Mouse (Mus musculus): ENCODE results near the gene Iqub. TPM values are rescaled to one million over a fixed set of nuclear protein-coding genes. Genes with fewer than 3 reads are reported as not detected.

Iqub gene
- 0.20 and 0.26 TPM in 2 replicates for polyA plus RNA-seq (2016; fragmentation: Nextera tagmentation; extraction: Ambion mirVana)

DNA sequence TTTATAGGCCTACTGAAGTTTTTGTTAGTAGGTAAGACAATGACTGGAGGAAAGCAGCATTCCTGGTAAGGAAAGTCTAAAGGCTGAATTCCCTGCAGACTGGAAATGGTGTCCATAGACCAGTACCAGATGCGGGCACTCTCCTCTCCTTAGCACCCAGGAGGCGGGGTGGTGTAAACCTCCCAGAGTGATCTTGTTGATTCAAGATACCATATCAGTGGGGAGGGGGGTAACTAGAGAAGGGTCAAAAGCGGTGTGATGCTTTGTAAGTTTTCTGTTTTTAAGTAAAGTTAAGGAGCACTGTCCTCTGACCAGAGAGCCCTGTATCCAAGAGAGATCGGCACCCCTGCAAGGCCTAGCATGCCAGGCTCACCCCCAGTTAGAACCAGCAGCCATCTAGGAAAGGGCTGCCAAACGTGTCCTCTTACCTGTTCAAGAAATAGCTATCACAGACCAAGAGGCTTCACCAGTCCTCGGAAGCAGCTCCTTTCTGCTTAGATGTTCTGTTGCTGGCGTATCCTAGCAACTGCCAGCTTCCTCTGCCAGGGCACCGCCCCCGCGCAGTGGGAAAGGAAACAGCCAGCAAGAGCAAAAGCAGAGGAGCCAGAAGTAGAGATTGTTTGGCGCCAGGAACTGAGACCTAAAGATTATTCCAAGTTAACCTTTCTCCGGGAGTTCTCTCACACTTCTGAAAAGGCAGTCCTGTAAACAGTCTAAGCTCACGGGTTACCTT is at the start of gene Iqub:
Iqub (minus strand) TSS at position 516 of the 733 bp plus-strand sequence.
- 0 out of 2 replicates have a peak within 1 kb of the TSS, but pooled peaks have one; percentile 1 for H3K4me3 ChIP-seq
- 24% methylated on average over 13 of the region's 13 CpGs for WGBS
- no peaks in the 10 kb centered on the region for H3K27me3 ChIP-seq (replicated peaks; ENCODE audit: low read depth, poor library complexity, severe bottlenecking)
- H3K9me3 ChIP-seq = no peaks in the 10 kb centered on the region
- peak; percentile 66 for DNase-seq (ENCODE audit: low spot score)
- H3K27ac ChIP-seq (replicated peaks) = no peak within 1 kb of the TSS; the same call in 1 of the 2 replicates
- peaks cover 8% of the 10 kb centered on the region for H3K4me1 ChIP-seq
- peaks cover 21% of the 10 kb centered on the region for H3K36me3 ChIP-seq (replicated peaks)

DNA sequence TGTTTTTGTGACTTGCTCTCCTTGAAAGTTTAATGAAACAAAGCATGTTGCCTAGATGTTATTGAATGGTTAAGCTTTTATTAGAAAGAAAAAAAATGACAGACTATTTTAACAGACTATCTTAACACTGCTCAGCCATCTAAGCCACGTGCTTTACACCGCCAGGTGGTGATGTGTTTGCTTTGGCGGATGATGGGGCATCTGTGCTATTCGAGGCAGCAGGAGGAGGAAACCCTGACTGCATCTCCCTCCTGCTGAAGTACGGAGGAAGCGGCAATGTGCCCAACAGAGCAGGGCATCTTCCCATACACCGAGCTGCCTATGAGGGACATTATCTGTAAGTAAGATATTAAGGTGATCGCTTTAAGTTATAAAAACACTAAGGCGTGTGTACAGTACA is 49.2 kb upstream of the Iqub start:
- DNase-seq (ENCODE audit: low spot score) = no peak
- Histone ChIP-seq H3K27me3 (replicated peaks; ENCODE audit: low read depth, poor library complexity, severe bottlenecking) (no peaks in the 10 kb centered on the region), H3K36me3 (replicated peaks) (no peaks in the 10 kb centered on the region), H3K4me3 (no peak overlapping the region), H3K27ac (replicated peaks) (no peak overlapping the region), H3K9me3 (no peaks in the 10 kb centered on the region), H3K4me1 (no peaks in the 10 kb centered on the region)
- WGBS = 81% methylated on average over 9 of the region's 9 CpGs

DNA sequence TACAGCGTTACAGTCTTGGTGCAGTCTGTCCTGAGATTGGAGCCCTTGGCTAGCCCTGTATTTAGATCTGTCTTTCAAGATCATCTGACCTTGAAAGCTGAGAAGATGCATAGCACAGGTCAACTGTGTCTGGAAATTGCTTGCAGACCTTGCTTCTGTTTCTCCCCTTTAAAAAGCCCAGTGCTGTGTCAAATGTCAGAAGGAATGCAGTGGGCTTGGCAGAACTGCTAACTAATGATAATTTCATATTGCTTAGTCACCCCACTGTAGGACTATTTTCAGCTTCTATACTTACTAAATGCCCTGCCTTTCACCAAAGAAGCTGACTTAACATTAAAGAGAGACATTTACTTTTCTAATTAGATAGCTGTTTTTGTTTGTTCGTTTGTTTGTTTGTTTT is 40.6 kb upstream of the Iqub start:
- 57% methylated on average over 2 of the region's 2 CpGs for WGBS
- H3K36me3 ChIP-seq (replicated peaks) = no peaks in the 10 kb centered on the region
- peak; percentile 38 for DNase-seq (ENCODE audit: low spot score)

DNA sequence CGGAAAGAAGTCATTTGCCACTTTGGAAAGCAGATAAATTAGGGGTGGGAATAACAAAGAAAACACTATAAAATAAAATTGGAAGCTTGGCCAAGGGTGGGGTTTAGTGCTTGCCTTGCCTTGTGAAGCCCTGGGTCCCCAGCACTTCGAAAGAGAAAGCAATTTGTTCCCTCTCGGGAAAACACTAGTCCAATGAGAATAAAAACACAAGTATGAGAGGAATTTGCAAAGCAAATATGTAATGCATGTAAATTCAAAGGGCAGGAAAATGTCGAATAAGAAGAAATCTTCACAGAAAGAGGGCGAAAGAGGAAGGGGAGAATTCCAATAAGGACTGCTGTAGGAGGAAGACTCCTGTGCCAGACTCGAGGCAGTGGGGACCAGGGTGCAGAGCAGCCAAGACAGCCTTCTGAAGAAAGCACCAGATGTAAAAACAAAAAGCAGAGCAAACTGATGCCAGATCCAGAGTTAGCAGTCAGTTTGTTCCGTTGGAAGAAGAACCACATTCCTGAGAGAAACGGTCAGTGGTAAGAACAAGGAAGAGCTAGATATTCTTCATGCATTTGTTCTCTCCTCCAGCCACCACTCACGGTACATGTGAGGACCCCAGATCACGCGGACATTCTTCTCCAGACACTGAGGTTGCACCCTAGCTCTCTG is 39.7 kb upstream of the Iqub start:
- 71% methylated on average over 11 of the region's 11 CpGs for WGBS
- Histone ChIP-seq H3K36me3 (replicated peaks) (no peaks in the 10 kb centered on the region), H3K27ac (replicated peaks) (no peak overlapping the region), H3K4me3 (no peak overlapping the region), H3K4me1 (peaks cover 18% of the 10 kb centered on the region), H3K27me3 (replicated peaks; ENCODE audit: low read depth, poor library complexity, severe bottlenecking) (no peaks in the 10 kb centered on the region), H3K9me3 (no peaks in the 10 kb centered on the region)
- no peak for DNase-seq (ENCODE audit: low spot score)

More for the DNA sequence above, 40.6 kb upstream of the Iqub start:
- Histone ChIP-seq H3K4me3 (no peak overlapping the region), H3K27me3 (replicated peaks; ENCODE audit: low read depth, poor library complexity, severe bottlenecking) (no peaks in the 10 kb centered on the region), H3K27ac (replicated peaks) (no peak overlapping the region), H3K4me1 (peaks cover 18% of the 10 kb centered on the region), H3K9me3 (no peaks in the 10 kb centered on the region)

DNA sequence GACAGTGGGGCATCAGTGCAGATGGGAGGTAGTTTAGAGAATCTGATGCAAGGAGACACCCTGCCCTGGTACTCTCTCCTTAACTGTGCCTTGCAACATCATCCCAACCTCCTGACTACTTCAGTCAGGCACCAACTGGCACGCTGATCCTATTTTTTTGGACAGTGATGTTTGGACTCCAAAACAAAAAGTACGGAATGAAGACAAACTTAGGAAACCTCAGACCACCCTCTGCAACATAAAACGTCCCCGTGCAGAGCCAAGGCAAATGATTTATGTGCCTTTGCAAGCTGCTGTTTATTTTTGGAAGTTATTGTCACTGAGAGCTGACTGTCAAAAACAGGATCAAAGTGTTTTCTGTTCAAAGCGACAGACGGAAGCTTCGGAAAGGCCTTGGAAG is 37.2 kb upstream of the Iqub start:
- 80% methylated on average over 7 of the region's 7 CpGs for WGBS
- no peak overlapping the region for H3K4me3 ChIP-seq

DNA sequence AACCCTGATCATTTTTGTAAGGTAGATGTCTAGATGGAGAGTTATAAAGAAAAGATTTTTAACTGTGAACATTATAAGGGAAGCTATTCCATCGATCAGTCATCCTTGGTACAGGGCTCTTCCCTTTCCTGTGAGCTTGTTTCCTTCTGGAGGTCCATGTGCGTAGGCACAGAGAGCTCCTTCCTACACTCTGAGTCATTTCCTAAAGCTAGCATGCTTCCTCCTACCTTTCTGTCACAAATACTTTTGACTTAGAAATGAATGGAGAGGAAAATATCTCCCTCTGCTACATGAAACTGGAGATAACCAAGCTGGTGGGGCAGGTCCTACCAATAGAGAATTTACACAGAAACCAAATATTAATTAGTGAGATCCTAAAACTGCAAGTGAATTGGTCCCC is 34.9 kb upstream of the Iqub start:
- no peak for DNase-seq (ENCODE audit: low spot score)
- H3K27me3 ChIP-seq (replicated peaks; ENCODE audit: low read depth, poor library complexity, severe bottlenecking) = no peaks in the 10 kb centered on the region
- H3K4me1 ChIP-seq = peaks cover 5% of the 10 kb centered on the region
- no peaks in the 10 kb centered on the region for H3K9me3 ChIP-seq
- H3K4me3 ChIP-seq = no peak overlapping the region
- H3K36me3 ChIP-seq (replicated peaks) = no peaks in the 10 kb centered on the region
- 83% methylated on average over 2 of the region's 2 CpGs for WGBS
- H3K27ac ChIP-seq (replicated peaks) = no peak overlapping the region

More for the DNA sequence above, 37.2 kb upstream of the Iqub start:
- no peaks in the 10 kb centered on the region for H3K36me3 ChIP-seq (replicated peaks)
- no peak for DNase-seq (ENCODE audit: low spot score)
- H3K27me3 ChIP-seq (replicated peaks; ENCODE audit: low read depth, poor library complexity, severe bottlenecking) = no peaks in the 10 kb centered on the region
- H3K9me3 ChIP-seq = no peaks in the 10 kb centered on the region
- peaks cover 18% of the 10 kb centered on the region for H3K4me1 ChIP-seq
- no peak overlapping the region for H3K27ac ChIP-seq (replicated peaks)

DNA sequence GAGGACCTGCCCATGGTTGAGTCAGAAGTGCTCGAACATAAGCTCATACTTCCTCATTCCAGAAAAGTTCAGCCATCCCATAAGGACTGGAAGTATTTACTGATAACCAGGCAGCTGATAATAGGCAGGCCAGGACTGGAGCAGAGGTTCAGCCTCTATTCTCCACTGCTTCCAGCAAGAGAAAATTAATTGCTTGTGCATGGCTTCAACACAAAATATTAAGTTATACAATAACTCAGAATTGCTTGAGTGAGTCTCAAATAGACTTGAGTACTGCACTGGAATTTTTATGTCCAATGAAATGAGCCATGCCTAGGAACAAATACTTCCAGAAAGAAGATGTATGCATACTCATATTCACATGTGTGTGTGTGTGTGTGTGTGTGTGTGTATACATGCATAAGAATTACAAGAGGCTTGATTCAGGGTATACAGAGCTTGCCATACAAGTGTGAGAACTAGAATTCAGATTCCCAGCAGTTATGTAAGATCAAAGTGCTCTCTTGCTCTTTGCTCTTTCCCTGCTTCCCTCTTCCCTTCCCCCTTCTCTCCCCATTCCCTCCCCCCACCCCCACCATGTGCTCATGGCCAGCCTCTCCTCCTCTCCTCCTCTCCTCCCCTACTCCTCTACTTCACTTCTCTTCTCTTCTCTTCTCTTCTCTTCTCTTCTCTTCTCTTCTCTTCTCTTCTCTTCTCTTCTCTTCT is 32.0 kb upstream of the Iqub start:
- Histone ChIP-seq H3K9me3 (no peaks in the 10 kb centered on the region), H3K27me3 (replicated peaks; ENCODE audit: low read depth, poor library complexity, severe bottlenecking) (no peaks in the 10 kb centered on the region), H3K4me1 (no peaks in the 10 kb centered on the region), H3K27ac (replicated peaks) (no peak overlapping the region), H3K4me3 (no peak overlapping the region), H3K36me3 (replicated peaks) (no peaks in the 10 kb centered on the region)
- no peak for DNase-seq (ENCODE audit: low spot score)
- WGBS = 82% methylated on average over 1 of the region's 1 CpGs

DNA sequence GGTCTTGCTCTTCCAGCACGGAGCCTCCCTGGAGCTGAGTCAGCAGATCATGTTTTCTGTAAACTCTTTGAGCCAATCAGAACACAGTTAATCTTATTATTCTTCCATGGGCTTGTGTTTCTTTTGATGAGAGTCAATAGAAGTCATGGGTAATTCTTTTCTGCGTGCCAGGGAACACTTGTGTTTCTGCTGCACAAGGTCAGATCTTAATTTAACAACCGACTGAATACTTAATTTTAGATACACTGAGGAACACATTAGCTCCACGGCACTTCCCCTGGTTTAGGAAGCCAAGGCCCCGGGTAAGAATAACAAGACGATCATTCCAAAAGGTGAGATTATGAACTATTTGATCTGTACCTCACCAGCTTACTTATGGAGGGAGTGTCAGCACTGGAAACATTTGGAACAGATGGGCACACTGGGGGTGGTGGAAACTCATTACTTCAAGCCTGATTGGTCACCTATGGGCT is 28.3 kb upstream of the Iqub start:
- H3K4me3 ChIP-seq = no peak overlapping the region
- no peaks in the 10 kb centered on the region for H3K27me3 ChIP-seq (replicated peaks; ENCODE audit: low read depth, poor library complexity, severe bottlenecking)
- no peaks in the 10 kb centered on the region for H3K36me3 ChIP-seq (replicated peaks)
- no peaks in the 10 kb centered on the region for H3K4me1 ChIP-seq
- no peak for DNase-seq (ENCODE audit: low spot score)
- WGBS = 72% methylated on average over 6 of the region's 6 CpGs
- no peaks in the 10 kb centered on the region for H3K9me3 ChIP-seq
- H3K27ac ChIP-seq (replicated peaks) = no peak overlapping the region

DNA sequence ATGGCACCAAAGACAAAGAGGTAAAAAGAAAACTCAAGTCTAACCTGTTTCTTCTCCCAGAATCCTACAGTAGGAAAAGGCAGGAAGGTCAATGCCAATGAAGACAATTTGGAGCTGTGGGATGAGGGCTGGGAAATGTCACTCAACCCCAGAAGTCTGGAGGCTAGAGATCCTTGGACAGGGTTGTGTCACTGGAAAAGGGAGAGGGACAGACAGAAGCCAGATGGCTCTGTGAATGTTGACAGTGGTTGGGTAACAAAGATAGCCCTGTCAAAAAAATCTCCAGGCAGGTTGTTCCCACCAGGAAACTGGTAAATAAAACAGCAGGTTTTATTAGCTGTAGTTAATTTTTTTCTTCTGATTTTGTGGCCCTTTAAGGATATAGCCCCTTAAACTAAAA is 27.5 kb upstream of the Iqub start:
- Histone ChIP-seq H3K4me1 (no peaks in the 10 kb centered on the region), H3K27me3 (replicated peaks; ENCODE audit: low read depth, poor library complexity, severe bottlenecking) (no peaks in the 10 kb centered on the region), H3K4me3 (no peak overlapping the region), H3K36me3 (replicated peaks) (no peaks in the 10 kb centered on the region), H3K27ac (replicated peaks) (no peak overlapping the region), H3K9me3 (no peaks in the 10 kb centered on the region)
- DNase-seq (ENCODE audit: low spot score) = no peak

DNA sequence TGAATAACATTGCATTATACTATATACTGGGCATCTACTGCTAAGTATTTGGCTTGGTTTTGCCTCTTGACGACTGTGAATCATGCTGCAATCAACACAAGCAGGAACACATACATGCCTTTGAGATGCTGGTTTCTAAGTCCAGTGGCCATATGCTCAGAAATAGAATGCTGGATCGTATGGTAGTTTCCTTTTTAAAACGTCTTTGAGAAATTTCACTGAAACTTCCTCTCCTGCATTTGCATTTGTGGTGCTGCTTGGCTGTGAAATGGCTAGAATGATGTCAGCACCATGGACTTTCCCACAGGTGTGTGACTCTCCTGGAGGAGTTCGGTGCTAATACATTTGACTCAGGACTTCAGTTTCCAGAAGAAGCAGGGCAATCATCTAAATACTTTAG is 25.2 kb upstream of the Iqub start:
- Histone ChIP-seq H3K4me3 (no peak overlapping the region), H3K4me1 (no peaks in the 10 kb centered on the region), H3K27ac (replicated peaks) (no peak overlapping the region), H3K27me3 (replicated peaks; ENCODE audit: low read depth, poor library complexity, severe bottlenecking) (no peaks in the 10 kb centered on the region), H3K36me3 (replicated peaks) (no peaks in the 10 kb centered on the region), H3K9me3 (no peaks in the 10 kb centered on the region)
- no peak for DNase-seq (ENCODE audit: low spot score)
- WGBS = 77% methylated on average over 4 of the region's 4 CpGs

DNA sequence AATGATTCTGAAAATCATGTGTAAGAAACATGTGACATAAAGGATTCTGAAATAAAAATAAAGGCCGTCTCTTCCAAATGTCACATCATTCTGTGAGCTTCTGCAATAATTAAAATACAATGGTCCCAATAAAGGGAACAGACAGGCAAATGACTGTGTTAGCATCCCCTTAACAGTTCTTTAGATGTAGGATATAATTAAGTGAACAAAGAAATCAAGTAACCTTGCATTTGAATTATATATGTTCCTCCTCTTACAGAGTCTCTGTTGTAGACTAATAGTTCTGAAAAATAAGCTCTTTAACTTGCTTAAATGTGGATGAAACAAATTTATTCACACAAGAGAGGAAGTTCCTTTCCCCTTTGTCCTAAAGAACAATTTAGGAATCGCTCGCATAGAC is 23.6 kb upstream of the Iqub start:
- Histone ChIP-seq H3K36me3 (replicated peaks) (no peaks in the 10 kb centered on the region), H3K4me3 (no peak overlapping the region), H3K27me3 (replicated peaks; ENCODE audit: low read depth, poor library complexity, severe bottlenecking) (no peaks in the 10 kb centered on the region), H3K27ac (replicated peaks) (no peak overlapping the region), H3K4me1 (no peaks in the 10 kb centered on the region), H3K9me3 (no peaks in the 10 kb centered on the region)
- WGBS = 84% methylated on average over 3 of the region's 3 CpGs
- no peak for DNase-seq (ENCODE audit: low spot score)

DNA sequence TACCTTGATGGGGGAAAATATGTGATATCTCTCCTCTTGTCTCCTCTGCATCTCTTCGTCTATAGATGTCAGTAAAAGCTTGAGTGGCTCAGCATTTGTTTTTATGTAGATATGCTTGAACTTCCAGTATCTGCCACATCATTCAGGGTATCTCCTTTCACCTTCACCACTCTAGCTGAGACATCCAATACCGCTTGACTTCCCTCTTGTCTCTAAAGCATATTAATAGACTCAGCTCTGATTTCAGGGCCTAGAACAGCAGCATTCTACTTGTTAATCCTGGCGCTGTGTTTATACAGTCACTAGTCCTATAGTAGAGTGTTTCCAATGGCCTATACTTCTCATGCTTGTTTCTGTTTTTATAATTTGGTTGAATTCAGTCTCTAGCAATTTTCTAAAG is 17.9 kb upstream of the Iqub start:
- Histone ChIP-seq H3K27me3 (replicated peaks; ENCODE audit: low read depth, poor library complexity, severe bottlenecking) (no peaks in the 10 kb centered on the region), H3K27ac (replicated peaks) (no peak overlapping the region), H3K4me3 (no peak overlapping the region), H3K4me1 (peaks cover 18% of the 10 kb centered on the region), H3K9me3 (no peaks in the 10 kb centered on the region), H3K36me3 (replicated peaks) (no peaks in the 10 kb centered on the region)
- 83% methylated on average over 3 of the region's 3 CpGs for WGBS
- DNase-seq (ENCODE audit: low spot score) = no peak

All from embryonic facial prominence, embryonic 10.5 days (tissue).